Mouse (Mus musculus): ENCODE measurements around the gene Xbp1. TPM values are rescaled to one million over a fixed set of nuclear protein-coding genes. Genes with fewer than 3 reads are reported as not detected.
"Not testable (repeated sequence)": the region's sequence is repeated elsewhere in the genome, so short reads cannot be mapped to it uniquely, and the experiment has no call there.

Gene Xbp1
- polyA plus RNA-seq, 1 experiment = 75.6 TPM

- no peak for TF ChIP-seq POLR2A (IDR thresholded peaks at IDR 0.05; ENCODE audit: low read depth, low read length)
- TF ChIP-seq CTCF (IDR thresholded peaks at IDR 0.05; ENCODE audit: extremely low read depth, insufficient read depth, insufficient read length, insufficient replicate concordance) = peak; percentile 82; the same call in 1 of the 2 replicates
- peak overlapping the region; percentile 69 for H3K4me3 ChIP-seq (ENCODE audit: extremely low read depth, insufficient read depth, insufficient read length)
- H3K36me3 ChIP-seq (ENCODE audit: control insufficient read depth, insufficient read depth, low read length) = no peaks in the 10 kb centered on the region
- H3K27ac ChIP-seq (ENCODE audit: insufficient read depth, low read length) = peak overlapping the region; percentile 74
- DNase-seq (ENCODE audit: low read depth in 1 of 2, low spot score in 2 of 2) = peak; percentile 81 to 83
- H3K27me3 ChIP-seq (ENCODE audit: control insufficient read depth, insufficient read depth, low read length) = no peaks in the 10 kb centered on the region
- 1% methylated on average over 15 of the region's 15 CpGs for WGBS
- H3K4me1 ChIP-seq (ENCODE audit: control insufficient read depth, insufficient read depth, insufficient read length) = no peaks in the 10 kb centered on the region
These were observed 35.1 kb upstream of the Xbp1 start for GRCm38 (mm10) chr11:5485193-5486011.

- 93% methylated on average over 10 of the region's 10 CpGs for WGBS
- not testable (repeated sequence) for H3K27me3 ChIP-seq (ENCODE audit: control insufficient read depth, insufficient read depth, low read length); H3K36me3 ChIP-seq (ENCODE audit: control insufficient read depth, insufficient read depth, low read length); H3K4me3 ChIP-seq (ENCODE audit: extremely low read depth, insufficient read depth, insufficient read length); H3K27ac ChIP-seq (ENCODE audit: insufficient read depth, low read length); H3K4me1 ChIP-seq (ENCODE audit: control insufficient read depth, insufficient read depth, insufficient read length); DNase-seq (ENCODE audit: low read depth in 1 of 2, low spot score in 2 of 2)
These were observed 31.0 kb upstream of the Xbp1 start for GRCm38 (mm10) chr11:5489433-5489832.

GRCm38 (mm10) chr11:5490989-5491656 is 29.3 kb upstream of the Xbp1 start:
- TF ChIP-seq POLR2A (IDR thresholded peaks at IDR 0.05; ENCODE audit: low read depth, low read length) = no peak
- no peak for TF ChIP-seq CTCF (IDR thresholded peaks at IDR 0.05; ENCODE audit: extremely low read depth, insufficient read depth, insufficient read length, insufficient replicate concordance)
- Histone ChIP-seq H3K4me1 (ENCODE audit: control insufficient read depth, insufficient read depth, insufficient read length) (no peaks in the 10 kb centered on the region), H3K27ac (ENCODE audit: insufficient read depth, low read length) (no peak overlapping the region), H3K27me3 (ENCODE audit: control insufficient read depth, insufficient read depth, low read length) (no peaks in the 10 kb centered on the region), H3K36me3 (ENCODE audit: control insufficient read depth, insufficient read depth, low read length) (no peaks in the 10 kb centered on the region), H3K4me3 (ENCODE audit: extremely low read depth, insufficient read depth, insufficient read length) (no peak overlapping the region)
- 82% methylated on average over 10 of the region's 10 CpGs for WGBS
- no peak for DNase-seq (ENCODE audit: low read depth in 1 of 2, low spot score in 2 of 2)

GRCm38 (mm10) chr11:5491912-5492311 is 28.5 kb upstream of the Xbp1 start:
- DNase-seq (ENCODE audit: low read depth in 1 of 2, low spot score in 2 of 2) = no peak
- H3K27ac ChIP-seq (ENCODE audit: insufficient read depth, low read length) = no peak overlapping the region
- H3K36me3 ChIP-seq (ENCODE audit: control insufficient read depth, insufficient read depth, low read length) = no peaks in the 10 kb centered on the region
- no peak for TF ChIP-seq POLR2A (IDR thresholded peaks at IDR 0.05; ENCODE audit: low read depth, low read length)
- 82% methylated on average over 7 of the region's 7 CpGs for WGBS
- H3K4me3 ChIP-seq (ENCODE audit: extremely low read depth, insufficient read depth, insufficient read length) = no peak overlapping the region
- no peaks in the 10 kb centered on the region for H3K4me1 ChIP-seq (ENCODE audit: control insufficient read depth, insufficient read depth, insufficient read length)
- no peaks in the 10 kb centered on the region for H3K27me3 ChIP-seq (ENCODE audit: control insufficient read depth, insufficient read depth, low read length)

- H3K4me3 ChIP-seq (ENCODE audit: extremely low read depth, insufficient read depth, insufficient read length) = no peak overlapping the region
These were observed 26.6 kb upstream of the Xbp1 start for GRCm38 (mm10) chr11:5493869-5494268.

GRCm38 (mm10) chr11:5495286-5495832 is 25.1 kb upstream of the Xbp1 start:
- Histone ChIP-seq H3K27ac (ENCODE audit: insufficient read depth, low read length) (no peak overlapping the region), H3K27me3 (ENCODE audit: control insufficient read depth, insufficient read depth, low read length) (no peaks in the 10 kb centered on the region), H3K4me3 (ENCODE audit: extremely low read depth, insufficient read depth, insufficient read length) (no peak overlapping the region), H3K36me3 (ENCODE audit: control insufficient read depth, insufficient read depth, low read length) (no peaks in the 10 kb centered on the region), H3K4me1 (ENCODE audit: control insufficient read depth, insufficient read depth, insufficient read length) (peaks cover 1% of the 10 kb centered on the region)
- TF ChIP-seq POLR2A (IDR thresholded peaks at IDR 0.05; ENCODE audit: low read depth, low read length) = no peak
- no peak for TF ChIP-seq CTCF (IDR thresholded peaks at IDR 0.05; ENCODE audit: extremely low read depth, insufficient read depth, insufficient read length, insufficient replicate concordance)
- DNase-seq (ENCODE audit: low read depth in 1 of 2, low spot score in 2 of 2) = no peak
- WGBS = 93% methylated on average over 12 of the region's 12 CpGs

More at GRCm38 (mm10) chr11:5493869-5494268, 26.6 kb upstream of the Xbp1 start:
- no peaks in the 10 kb centered on the region for H3K4me1 ChIP-seq (ENCODE audit: control insufficient read depth, insufficient read depth, insufficient read length)
- H3K36me3 ChIP-seq (ENCODE audit: control insufficient read depth, insufficient read depth, low read length) = no peaks in the 10 kb centered on the region
- no peak for DNase-seq (ENCODE audit: low read depth in 1 of 2, low spot score in 2 of 2)
- TF ChIP-seq POLR2A (IDR thresholded peaks at IDR 0.05; ENCODE audit: low read depth, low read length) (no peak), CTCF (IDR thresholded peaks at IDR 0.05; ENCODE audit: extremely low read depth, insufficient read depth, insufficient read length, insufficient replicate concordance) (no peak)
- no peak overlapping the region for H3K27ac ChIP-seq (ENCODE audit: insufficient read depth, low read length)
- 88% methylated on average over 2 of the region's 2 CpGs for WGBS
- H3K27me3 ChIP-seq (ENCODE audit: control insufficient read depth, insufficient read depth, low read length) = no peaks in the 10 kb centered on the region

- Histone ChIP-seq H3K36me3 (ENCODE audit: control insufficient read depth, insufficient read depth, low read length) (no peaks in the 10 kb centered on the region), H3K4me1 (ENCODE audit: control insufficient read depth, insufficient read depth, insufficient read length) (peaks cover 4% of the 10 kb centered on the region), H3K27me3 (ENCODE audit: control insufficient read depth, insufficient read depth, low read length) (no peaks in the 10 kb centered on the region), H3K27ac (ENCODE audit: insufficient read depth, low read length) (no peak overlapping the region), H3K4me3 (ENCODE audit: extremely low read depth, insufficient read depth, insufficient read length) (no peak overlapping the region)
- DNase-seq (ENCODE audit: low read depth in 1 of 2, low spot score in 2 of 2) = no peak
- TF ChIP-seq POLR2A (IDR thresholded peaks at IDR 0.05; ENCODE audit: low read depth, low read length) = no peak
- TF ChIP-seq CTCF (IDR thresholded peaks at IDR 0.05; ENCODE audit: extremely low read depth, insufficient read depth, insufficient read length, insufficient replicate concordance) = no peak
- WGBS = 88% methylated on average over 5 of the region's 5 CpGs
These were observed 24.6 kb upstream of the Xbp1 start for GRCm38 (mm10) chr11:5495906-5496305.

Data from spleen, adult 2 months (tissue).